Mouse (Mus musculus) neural tube, embryonic 14.5 days (tissue): ENCODE results near the gene Cttnbp2nl. TPM values are rescaled to one million over a fixed set of nuclear protein-coding genes. Genes with fewer than 3 reads are reported as not detected.

ENCODE experiments used
- ATAC-seq: fragments of 200-750 bp; cut with Nextera tagmentation; 2 replicates; pipeline ENCODE4 v1.8.0; 2017; ENCODE audit warnings: low read depth, mild to moderate bottlenecking, moderate TSS enrichment, moderate library complexity
- H3K27ac ChIP-seq: fragments of 300-500 bp; sonication (generic); 2 replicates; pipeline ENCODE4 v1.5.1; 2014; ENCODE audit warnings: low read depth, mild to moderate bottlenecking, control low read depth, low read length, moderate library complexity, mixed read lengths
- H3K27me3 ChIP-seq: fragments of 300-500 bp; sonication (generic); 2 replicates; pipeline ENCODE4 v1.6.1; 2014; ENCODE audit warnings: low read length; ENCODE audit not compliant: control insufficient read depth, insufficient read depth
- H3K36me3 ChIP-seq: fragments of 300-500 bp; sonication (generic); 2 replicates; pipeline ENCODE4 v1.6.1; 2014; ENCODE audit warnings: low read length, mixed read lengths; ENCODE audit not compliant: control insufficient read depth, insufficient read depth
- H3K4me1 ChIP-seq: fragments of 300-500 bp; sonication (generic); 2 replicates; pipeline ENCODE4 v1.6.1; 2014; ENCODE audit warnings: low read length; ENCODE audit not compliant: control insufficient read depth, insufficient read depth
- H3K4me2 ChIP-seq: fragments of 300-500 bp; sonication (generic); 2 replicates; pipeline ENCODE4 v1.6.1; 2014; ENCODE audit warnings: mild to moderate bottlenecking, low read depth, low read length, control low read depth
- H3K4me3 ChIP-seq: fragments of 300-500 bp; sonication (generic); 2 replicates; pipeline ENCODE4 v1.5.1; 2014; ENCODE audit warnings: low read depth, low read length, control low read depth, mixed read lengths
- H3K9ac ChIP-seq: fragments of 300-500 bp; sonication (generic); replicated peaks from 2 replicates; pipeline ENCODE4 v1.6.1; 2014; ENCODE audit warnings: low read depth, mild to moderate bottlenecking, control low read depth, low read length, mixed read lengths
- H3K9me3 ChIP-seq: fragments of 300-500 bp; sonication (generic); 2 replicates; pipeline ENCODE4 v1.6.1; 2016; ENCODE audit warnings: low read length; ENCODE audit not compliant: control insufficient read depth
- WGBS: fragments of 180-500 bp; shearing (Covaris S2); extraction: QIAGEN DNeasy Blood & Tissue Kit; methylation state at CpG from one replicate; pipeline ENCODE4 v1.1.7; 2014; 5-methylcytosine and 5-hydroxymethylcytosine counted together
- polyA plus RNA-seq: library from polyadenylated mRNA; unstranded; fragments of >200 nt; fragmentation: Nextera tagmentation; extraction: Ambion mirVana; gene quantifications from 2 replicates; pipeline ENCODE4 v1.2.1, GENCODE M21; 2014

The Cttnbp2nl gene
- polyA plus RNA-seq: 37.3 and 54.6 TPM in 2 replicates

DNA sequence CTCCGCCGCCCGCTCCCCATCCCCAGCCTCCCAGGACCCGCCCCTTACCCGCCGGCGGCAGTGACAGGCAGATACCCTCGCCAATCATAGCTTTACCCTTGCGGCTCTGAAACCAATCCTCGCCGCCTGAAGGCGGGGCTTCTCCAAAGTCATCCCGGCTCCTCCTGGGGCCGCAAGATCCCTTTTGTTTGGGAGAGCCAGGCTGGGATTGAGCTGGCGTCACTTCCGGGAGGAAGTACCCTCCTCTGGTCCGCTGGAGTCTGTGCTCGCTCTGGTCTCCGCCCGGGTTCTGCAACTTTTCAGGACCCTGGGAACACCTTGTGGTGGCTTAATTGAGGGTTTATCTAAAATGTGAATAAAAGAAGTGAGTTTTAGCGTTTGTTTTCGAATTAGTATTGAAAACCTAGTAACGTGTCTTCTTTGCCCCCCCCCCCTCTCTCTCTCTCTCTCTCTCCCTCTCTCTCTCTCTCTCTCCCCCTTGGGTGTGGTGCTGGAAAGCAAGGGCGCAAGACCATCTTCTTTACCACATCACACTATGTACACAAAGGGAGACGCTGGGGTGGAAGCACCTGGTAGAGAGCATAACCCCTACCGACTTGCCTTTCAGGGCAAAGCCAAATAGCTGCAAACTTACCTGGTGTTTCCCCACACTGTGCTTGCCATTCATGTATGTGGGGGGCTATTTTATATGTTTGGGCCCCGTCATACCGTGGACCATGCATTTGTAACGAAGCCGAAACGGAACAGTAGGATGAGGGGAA lies at the start of gene Cttnbp2nl:
Cttnbp2nl (minus strand) TSS at position 210 of the 761 bp plus-strand sequence.
- Histone ChIP-seq H3K36me3 (no peaks in the 10 kb centered on the region), H3K4me1 (peaks cover 25% of the 10 kb centered on the region), H3K27ac (peak within 1 kb of the TSS; percentile 92), H3K4me2 (peak within 1 kb of the TSS; percentile 78), H3K9ac (peak within 1 kb of the TSS; percentile 94), H3K27me3 (no peaks in the 10 kb centered on the region), H3K9me3 (no peaks in the 10 kb centered on the region), H3K4me3 (peak within 1 kb of the TSS; percentile 81)
- WGBS: 3% methylated on average over 31 of the region's 31 CpGs
- peak; percentile 99 for ATAC-seq

GRCm38 (mm10) chr3:105100270-105100589 lies 47.3 kb upstream of the Cttnbp2nl start:
- ATAC-seq: no peak
- no peak overlapping the region for H3K4me3 ChIP-seq
- no peaks in the 10 kb centered on the region for H3K27me3 ChIP-seq
- no peak overlapping the region for H3K9ac ChIP-seq
- 77% methylated on average over 4 of the region's 4 CpGs for WGBS
- H3K9me3 ChIP-seq: no peaks in the 10 kb centered on the region
- no peaks in the 10 kb centered on the region for H3K36me3 ChIP-seq
- no peak overlapping the region for H3K4me2 ChIP-seq
- H3K27ac ChIP-seq: no peak overlapping the region
- H3K4me1 ChIP-seq: no peaks in the 10 kb centered on the region

DNA sequence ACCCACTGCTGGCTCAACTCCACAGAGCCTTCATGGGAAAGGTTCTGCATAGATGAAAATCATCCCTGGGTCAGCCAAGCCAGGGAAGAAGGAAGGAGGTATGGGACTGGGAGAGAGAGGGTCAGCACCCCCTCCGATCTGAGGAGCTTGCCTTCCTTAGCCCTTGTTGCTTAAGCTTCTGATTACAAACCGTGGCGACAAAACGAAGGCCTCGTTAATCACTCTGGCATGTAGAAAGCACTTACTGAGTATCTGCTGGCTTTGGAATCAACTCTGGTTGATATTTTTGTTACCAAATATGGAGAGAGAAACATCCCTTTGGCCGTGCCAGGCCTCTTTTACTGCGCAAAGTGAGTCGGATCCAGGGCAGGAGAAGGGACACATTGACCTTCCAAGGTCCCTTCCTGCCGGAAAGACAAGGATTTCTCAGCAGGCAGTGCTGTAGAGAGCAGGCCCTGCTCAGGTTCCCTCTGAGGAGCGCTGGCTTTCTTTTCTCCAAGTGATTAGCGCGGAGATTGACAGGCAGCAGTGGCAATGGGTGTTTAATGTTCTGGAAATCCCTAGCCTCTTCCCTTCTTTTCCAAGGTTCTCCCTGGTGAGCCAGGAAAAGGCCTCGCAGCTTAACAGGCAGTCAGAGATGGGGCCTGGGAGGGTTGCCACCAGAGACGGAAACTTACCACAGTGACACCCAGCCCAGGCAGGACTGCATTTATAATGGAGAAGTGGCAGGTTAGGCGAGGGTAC lies 46.8 kb upstream of the Cttnbp2nl start:
- H3K27ac ChIP-seq: no peak overlapping the region
- no peaks in the 10 kb centered on the region for H3K9me3 ChIP-seq
- no peaks in the 10 kb centered on the region for H3K36me3 ChIP-seq
- H3K9ac ChIP-seq: no peak overlapping the region
- 0 out of 2 replicates have a peak, but pooled peaks have one; percentile 17 for ATAC-seq
- no peaks in the 10 kb centered on the region for H3K27me3 ChIP-seq
- no peak overlapping the region for H3K4me2 ChIP-seq
- 28% methylated on average over 15 of the region's 15 CpGs for WGBS
- no peak overlapping the region for H3K4me3 ChIP-seq
- no peaks in the 10 kb centered on the region for H3K4me1 ChIP-seq

GRCm38 (mm10) chr3:105097581-105097980 lies 44.6 kb upstream of the Cttnbp2nl start:
- H3K4me3 ChIP-seq: no peak overlapping the region
- no peak for ATAC-seq
- H3K27ac ChIP-seq: no peak overlapping the region
- no peaks in the 10 kb centered on the region for H3K9me3 ChIP-seq
- no peaks in the 10 kb centered on the region for H3K4me1 ChIP-seq
- no peaks in the 10 kb centered on the region for H3K36me3 ChIP-seq
- no peak overlapping the region for H3K4me2 ChIP-seq
- H3K9ac ChIP-seq: no peak overlapping the region
- H3K27me3 ChIP-seq: no peaks in the 10 kb centered on the region
- WGBS: 77% methylated on average over 4 of the region's 4 CpGs

DNA sequence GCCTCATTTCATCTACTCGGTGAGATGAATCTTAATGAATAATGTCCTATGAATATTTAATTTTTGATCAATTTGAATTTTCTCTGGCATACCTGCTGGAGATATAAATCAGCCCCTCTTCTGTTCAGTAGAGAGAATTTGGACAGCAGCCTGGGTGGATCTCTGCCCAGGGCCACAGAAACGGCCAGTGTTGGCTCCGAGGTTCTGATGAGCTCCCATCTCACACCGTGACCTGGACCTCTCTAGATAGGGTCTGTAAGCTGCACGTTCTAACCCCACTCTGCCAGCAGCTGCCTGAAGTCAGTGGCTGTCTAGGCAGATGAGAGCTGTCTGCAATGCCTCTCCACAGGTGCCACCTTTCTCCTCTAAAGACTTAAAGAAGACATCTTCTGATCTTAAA lies 42.1 kb upstream of the Cttnbp2nl start:
- ATAC-seq: no peak
- Histone ChIP-seq H3K9ac (no peak overlapping the region), H3K27ac (no peak overlapping the region), H3K27me3 (no peaks in the 10 kb centered on the region), H3K9me3 (no peaks in the 10 kb centered on the region), H3K4me2 (no peak overlapping the region), H3K4me3 (no peak overlapping the region), H3K4me1 (no peaks in the 10 kb centered on the region), H3K36me3 (no peaks in the 10 kb centered on the region)
- 73% methylated on average over 5 of the region's 5 CpGs for WGBS

DNA sequence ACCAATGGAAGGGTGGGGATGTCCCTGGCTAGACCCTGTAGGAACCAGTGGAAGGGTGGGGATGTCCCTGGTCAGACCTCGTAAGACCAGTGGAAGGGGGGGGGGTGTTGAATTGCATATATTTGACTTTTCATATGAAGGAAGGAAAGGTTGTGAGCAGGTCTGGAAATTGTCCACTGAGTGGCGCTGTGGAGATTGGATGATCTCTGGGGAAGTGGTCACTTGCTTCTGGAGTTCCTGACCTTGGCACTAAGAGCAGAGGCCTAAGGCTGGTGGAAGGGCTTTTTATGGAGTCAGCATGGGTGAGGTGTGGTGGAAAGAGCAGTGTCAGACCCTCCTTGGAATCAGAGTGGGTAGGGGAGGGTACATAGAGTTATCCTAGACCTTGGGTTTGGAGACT lies 41.5 kb upstream of the Cttnbp2nl start:
- H3K9ac ChIP-seq: no peak overlapping the region
- H3K36me3 ChIP-seq: no peaks in the 10 kb centered on the region
- H3K27ac ChIP-seq: no peak overlapping the region
- no peaks in the 10 kb centered on the region for H3K4me1 ChIP-seq
- no peak overlapping the region for H3K4me2 ChIP-seq
- WGBS: 59% methylated on average over 2 of the region's 2 CpGs
- H3K4me3 ChIP-seq: no peak overlapping the region
- ATAC-seq: no peak
- H3K27me3 ChIP-seq: no peaks in the 10 kb centered on the region
- H3K9me3 ChIP-seq: no peaks in the 10 kb centered on the region

DNA sequence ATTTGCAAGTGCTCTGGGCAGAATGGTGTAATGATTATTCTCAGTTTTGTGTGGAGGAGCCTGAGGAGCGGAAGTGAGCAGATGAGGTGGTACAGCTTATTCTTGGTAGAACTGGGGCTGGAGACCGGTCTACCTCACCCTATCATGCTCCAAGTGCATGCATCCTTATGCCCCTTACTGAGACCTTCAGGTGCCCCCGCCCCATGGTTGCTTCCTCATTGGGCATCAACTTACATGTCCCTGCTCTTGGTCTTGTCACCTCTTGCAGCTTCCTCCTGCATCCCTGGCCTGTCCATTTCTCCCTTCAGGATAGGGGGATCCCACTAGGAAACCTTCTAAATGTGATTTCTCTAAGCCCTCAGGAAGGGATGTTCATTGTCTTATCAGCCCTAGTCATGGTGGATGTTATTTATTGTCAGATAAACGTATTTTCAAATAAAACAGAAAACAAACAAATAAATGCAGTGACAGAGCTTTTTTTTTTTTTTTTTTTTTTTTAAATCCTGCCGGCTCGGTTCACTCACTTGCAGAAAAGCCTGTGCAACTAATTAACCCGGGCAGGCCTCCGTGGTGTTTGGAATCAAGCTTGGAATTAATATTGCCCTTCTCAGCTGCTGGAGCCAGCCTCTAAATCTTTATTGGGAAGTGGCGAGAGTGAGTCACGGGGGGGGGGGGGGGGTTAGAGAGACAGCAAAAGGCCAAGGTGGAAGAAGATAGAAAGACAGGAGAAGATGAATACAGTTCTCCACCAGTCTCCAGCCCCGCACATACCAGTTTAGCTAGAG lies 40.0 kb upstream of the Cttnbp2nl start:
- WGBS: 51% methylated on average over 11 of the region's 11 CpGs

DNA sequence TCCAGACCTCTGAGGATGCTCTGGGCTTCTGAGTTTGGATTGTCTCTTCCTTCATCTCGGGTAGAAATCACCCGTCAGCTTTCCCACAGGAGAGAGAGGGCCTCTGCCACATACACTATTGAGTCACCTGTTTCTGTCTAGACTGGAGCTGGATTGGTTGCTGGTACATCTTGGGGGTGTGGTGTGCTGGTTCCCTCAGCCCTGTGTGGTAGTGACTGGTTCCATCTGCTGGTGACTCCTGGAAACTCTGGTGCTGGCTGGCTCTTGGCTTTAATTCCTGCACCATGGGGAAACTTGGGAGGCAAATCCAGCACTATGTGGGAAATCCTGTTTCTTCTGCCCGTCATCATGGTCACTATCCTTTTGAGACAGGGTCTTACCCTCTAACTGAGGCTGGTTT lies 38.0 kb upstream of the Cttnbp2nl start:
- H3K4me2 ChIP-seq: no peak overlapping the region
- no peaks in the 10 kb centered on the region for H3K27me3 ChIP-seq
- H3K36me3 ChIP-seq: no peaks in the 10 kb centered on the region
- no peak overlapping the region for H3K27ac ChIP-seq
- ATAC-seq: no peak
- H3K4me1 ChIP-seq: no peaks in the 10 kb centered on the region
- WGBS: 26% methylated on average over 3 of the region's 3 CpGs
- no peaks in the 10 kb centered on the region for H3K9me3 ChIP-seq
- H3K9ac ChIP-seq: no peak overlapping the region
- H3K4me3 ChIP-seq: no peak overlapping the region

More for the DNA sequence above, 40.0 kb upstream of the Cttnbp2nl start:
- no peak; the same call in 1 of the 2 replicates for ATAC-seq
- Histone ChIP-seq H3K9ac (no peak overlapping the region), H3K4me3 (no peak overlapping the region), H3K27me3 (no peaks in the 10 kb centered on the region), H3K4me1 (no peaks in the 10 kb centered on the region), H3K4me2 (no peak overlapping the region), H3K36me3 (no peaks in the 10 kb centered on the region), H3K27ac (no peak overlapping the region), H3K9me3 (no peaks in the 10 kb centered on the region)
